18 mouse cellular contexts compared by ENCODE assay signal in genomic region chr11:74662221-74662620, GRCm38 (mm10). TPM values are rescaled to one million over a fixed set of nuclear protein-coding genes. Genes with fewer than 3 reads are reported as not detected.
"Had no signal": no experiment of that assay in that cellular context is flagged by ENCODE, and none has a peak within 500 bp of the region (broad histone marks: within the 10 kb centered on the region; RNA-seq: fewer than 3 reads in every experiment).

No protein-coding gene starts in this region.

- DNase-seq: lung, adult 2 months; lung, postnatal 14 days; lung, postnatal 36 days; midbrain, embryonic 14.5 days; right cerebral cortex, postnatal 14 days; thymus, adult 18-20 months; thymus, postnatal 14 days; thymus, postnatal 36 days had no signal

- H3K4me3 ChIP-seq: lung, embryonic 15.5 days; midbrain, embryonic 12.5 days; neural tube, embryonic 12.5 days; stomach, embryonic 15.5 days had no signal

- H3K4me2 ChIP-seq: lung, embryonic 15.5 days; midbrain, embryonic 12.5 days; neural tube, embryonic 12.5 days; stomach, embryonic 15.5 days had no signal

- H3K27ac ChIP-seq: liver, embryonic 14.5 days; lung, embryonic 15.5 days; macrophage; midbrain, embryonic 12.5 days; neural tube, embryonic 12.5 days; stomach, embryonic 15.5 days had no signal

- H3K9me3 ChIP-seq: lung, embryonic 15.5 days; neural tube, embryonic 12.5 days; stomach, embryonic 15.5 days had no signal

- H3K9ac ChIP-seq: liver, embryonic 14.5 days; lung, embryonic 15.5 days; midbrain, embryonic 12.5 days; neural tube, embryonic 12.5 days; stomach, embryonic 15.5 days had no signal

- H3K4me1 ChIP-seq: lung, embryonic 15.5 days; midbrain, embryonic 12.5 days; neural tube, embryonic 12.5 days; stomach, embryonic 15.5 days had no signal

- H3K27me3 ChIP-seq: lung, embryonic 15.5 days; megakaryocyte, embryonic 14.5 days; midbrain, embryonic 12.5 days; neural tube, embryonic 12.5 days; stomach, embryonic 15.5 days had no signal

- ATAC-seq: lung, postnatal 0 days had no signal

RNA-seq across cellular contexts. Expression of gene Ccdc92b, which starts 42.8 kb away (rescaled TPM):
- total RNA-seq: monocyte, adult 5-6 weeks; neutrophil, adult 5-6 weeks had no signal
